Mouse (Mus musculus): ENCODE measurements at regions not wholly inside any gene's neighbourhood (a gene's known extent, or its start where the extent isn't known, plus 50 kb on each side); places are given as distances from the start of the nearest gene placed in this dataset.

DNA sequence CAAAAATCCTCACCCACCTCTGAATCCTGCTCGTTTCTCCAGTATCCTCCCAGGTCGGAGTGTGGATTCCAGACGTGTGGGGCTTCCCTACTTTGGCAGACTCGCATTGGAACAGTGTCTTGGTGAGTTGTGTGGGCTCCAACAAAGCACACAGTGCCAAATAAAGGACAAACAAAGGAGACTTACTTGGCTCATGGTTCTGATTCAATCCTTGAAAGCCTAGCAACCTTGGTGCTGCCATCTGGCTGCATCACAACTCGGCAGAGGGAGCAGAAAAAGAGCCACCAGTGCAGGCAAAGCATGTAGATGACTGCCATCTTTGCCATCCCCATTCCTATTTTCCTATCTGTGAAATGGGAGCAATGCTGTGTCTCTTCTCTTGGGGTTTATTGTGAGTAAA, 64.0 kb downstream of the Il9r start:
- ATAC-seq (ENCODE audit: low FRiP score) = no peak
- peak; percentile 52; the same call in 1 of the 2 replicates for TF ChIP-seq CTCF (IDR thresholded peaks at IDR 0.05)
- no peak overlapping the region for H3K4me2 ChIP-seq (ENCODE audit: low read depth, low read length, poor library complexity, severe bottlenecking)
- H3K4me1 ChIP-seq (ENCODE audit: insufficient read depth, low read length) = no peaks in the 10 kb centered on the region
- DNase-seq (ENCODE audit: low spot score) = peak; percentile 77
- H3K9ac ChIP-seq (replicated peaks; ENCODE audit: low read length, poor library complexity, severe bottlenecking) = no peak overlapping the region
- H3K4me3 ChIP-seq (ENCODE audit: low read depth, low read length) = no peak overlapping the region
- H3K27me3 ChIP-seq (ENCODE audit: insufficient read depth, low read length) = no peaks in the 10 kb centered on the region
- H3K27ac ChIP-seq (ENCODE audit: low read depth, low read length) = no peak overlapping the region
- H3K9me3 ChIP-seq (ENCODE audit: low read length) = no peaks in the 10 kb centered on the region
- 56% methylated on average over 5 of the region's 5 CpGs for WGBS
- no peaks in the 10 kb centered on the region for H3K36me3 ChIP-seq (ENCODE audit: insufficient read depth, low read length)

DNA sequence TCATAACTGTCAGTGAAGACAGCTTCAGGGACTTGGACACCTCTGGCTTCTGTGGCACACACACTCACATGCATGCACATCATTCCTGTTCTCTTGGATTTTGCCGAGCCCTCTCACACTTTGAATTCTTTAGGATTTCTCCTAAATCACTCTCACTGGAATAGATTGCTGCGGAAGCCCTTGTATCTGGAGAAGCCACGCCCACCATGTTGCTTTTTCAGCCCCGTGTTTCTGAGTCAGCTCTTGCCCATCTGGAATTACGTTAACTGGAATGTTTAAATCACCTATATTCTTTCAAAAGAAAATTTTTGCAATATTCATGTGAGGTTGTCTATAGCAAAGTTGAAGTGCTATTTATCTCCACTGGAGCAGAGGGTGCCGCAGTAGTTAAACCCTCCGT, 66.1 kb downstream of the Il9r start:
- WGBS = 79% methylated on average over 7 of the region's 7 CpGs
- TF ChIP-seq CTCF (IDR thresholded peaks at IDR 0.05) = no peak
- no peak overlapping the region for H3K4me3 ChIP-seq (ENCODE audit: low read depth, low read length)

DNA sequence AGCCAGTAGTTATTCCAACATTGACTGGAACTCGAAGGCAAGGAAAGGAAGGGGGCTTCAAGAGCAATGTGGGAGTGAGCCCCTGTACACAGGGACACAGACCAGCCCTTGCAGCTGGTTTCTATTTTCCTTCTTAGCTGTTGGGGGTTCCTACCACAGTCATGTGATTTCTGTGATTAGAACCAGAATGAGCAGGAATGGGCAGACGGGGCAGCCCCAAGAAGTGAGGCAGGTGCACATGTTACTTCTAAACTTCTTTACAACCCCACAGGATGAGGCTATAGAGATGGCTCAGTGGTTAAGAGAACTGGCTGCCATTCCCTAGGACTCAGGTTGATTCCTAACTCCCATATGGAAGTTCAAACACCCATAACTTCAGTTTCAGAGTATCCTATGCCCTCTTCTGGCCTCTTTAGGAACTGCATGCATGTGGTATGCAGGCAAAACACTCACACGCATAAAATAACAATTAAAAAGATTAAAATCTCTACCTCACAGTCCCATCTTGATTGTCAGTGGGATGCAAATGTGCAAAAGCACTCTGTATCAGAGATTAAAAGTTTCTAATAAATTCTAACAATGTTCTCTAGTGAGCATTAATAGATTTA, 68.0 kb downstream of the Il9r start:
- Histone ChIP-seq H3K27me3 (ENCODE audit: insufficient read depth, low read length) (no peaks in the 10 kb centered on the region), H3K9ac (replicated peaks; ENCODE audit: low read length, poor library complexity, severe bottlenecking) (no peak overlapping the region), H3K4me3 (ENCODE audit: low read depth, low read length) (no peak overlapping the region), H3K4me2 (ENCODE audit: low read depth, low read length, poor library complexity, severe bottlenecking) (no peak overlapping the region), H3K9me3 (ENCODE audit: low read length) (no peaks in the 10 kb centered on the region), H3K4me1 (ENCODE audit: insufficient read depth, low read length) (0 out of 2 replicates have a peak, but pooled peaks cover 3% of the 10 kb centered on the region), H3K36me3 (ENCODE audit: insufficient read depth, low read length) (no peaks in the 10 kb centered on the region), H3K27ac (ENCODE audit: low read depth, low read length) (no peak overlapping the region)
- DNase-seq (ENCODE audit: low spot score) (no peak), ATAC-seq (ENCODE audit: low FRiP score) (no peak)
- peak; percentile 68 for TF ChIP-seq CTCF (IDR thresholded peaks at IDR 0.05)
- 83% methylated on average over 3 of the region's 3 CpGs for WGBS

More for the DNA sequence above, 66.1 kb downstream of the Il9r start:
- H3K9ac ChIP-seq (replicated peaks; ENCODE audit: low read length, poor library complexity, severe bottlenecking) = no peak overlapping the region
- no peak overlapping the region for H3K27ac ChIP-seq (ENCODE audit: low read depth, low read length)
- H3K27me3 ChIP-seq (ENCODE audit: insufficient read depth, low read length) = no peaks in the 10 kb centered on the region
- no peak overlapping the region for H3K4me2 ChIP-seq (ENCODE audit: low read depth, low read length, poor library complexity, severe bottlenecking)
- ATAC-seq (ENCODE audit: low FRiP score) (no peak), DNase-seq (ENCODE audit: low spot score) (no peak)
- no peaks in the 10 kb centered on the region for H3K9me3 ChIP-seq (ENCODE audit: low read length)
- H3K4me1 ChIP-seq (ENCODE audit: insufficient read depth, low read length) = no peaks in the 10 kb centered on the region
- H3K36me3 ChIP-seq (ENCODE audit: insufficient read depth, low read length) = no peaks in the 10 kb centered on the region

DNA sequence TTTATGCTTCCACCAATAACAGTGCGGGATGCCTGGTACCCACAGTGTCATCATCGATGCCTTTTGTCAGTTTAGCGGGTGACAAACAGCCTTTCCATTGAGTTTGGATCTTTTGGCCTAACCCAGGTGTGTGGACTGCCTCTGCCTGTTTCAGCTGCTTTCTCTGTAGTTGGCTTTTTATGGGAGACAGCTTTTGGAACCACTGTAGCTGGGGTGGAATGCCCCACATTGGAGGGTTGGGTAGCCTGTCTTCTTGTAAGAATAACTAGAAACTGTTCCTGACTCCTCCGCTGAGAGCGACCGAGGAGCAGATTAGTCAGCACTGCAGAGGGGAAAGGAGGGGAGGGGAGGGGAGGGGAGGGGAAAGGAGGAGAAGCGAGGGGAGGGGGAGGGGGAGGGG, 71.5 kb downstream of the Il9r start:
- 62% methylated on average over 6 of the region's 7 CpGs for WGBS
- H3K27me3 ChIP-seq (ENCODE audit: insufficient read depth, low read length) = no peaks in the 10 kb centered on the region
- no peak overlapping the region for H3K27ac ChIP-seq (ENCODE audit: low read depth, low read length)
- no peak overlapping the region for H3K4me2 ChIP-seq (ENCODE audit: low read depth, low read length, poor library complexity, severe bottlenecking)
- H3K4me1 ChIP-seq (ENCODE audit: insufficient read depth, low read length) = 0 out of 2 replicates have a peak, but pooled peaks cover 3% of the 10 kb centered on the region
- no peak overlapping the region for H3K9ac ChIP-seq (replicated peaks; ENCODE audit: low read length, poor library complexity, severe bottlenecking)
- H3K4me3 ChIP-seq (ENCODE audit: low read depth, low read length) = no peak overlapping the region
- ATAC-seq (ENCODE audit: low FRiP score) (no peak), DNase-seq (ENCODE audit: low spot score) (no peak)
- no peaks in the 10 kb centered on the region for H3K9me3 ChIP-seq (ENCODE audit: low read length)
- TF ChIP-seq CTCF (IDR thresholded peaks at IDR 0.05) = no peak
- no peaks in the 10 kb centered on the region for H3K36me3 ChIP-seq (ENCODE audit: insufficient read depth, low read length)

DNA sequence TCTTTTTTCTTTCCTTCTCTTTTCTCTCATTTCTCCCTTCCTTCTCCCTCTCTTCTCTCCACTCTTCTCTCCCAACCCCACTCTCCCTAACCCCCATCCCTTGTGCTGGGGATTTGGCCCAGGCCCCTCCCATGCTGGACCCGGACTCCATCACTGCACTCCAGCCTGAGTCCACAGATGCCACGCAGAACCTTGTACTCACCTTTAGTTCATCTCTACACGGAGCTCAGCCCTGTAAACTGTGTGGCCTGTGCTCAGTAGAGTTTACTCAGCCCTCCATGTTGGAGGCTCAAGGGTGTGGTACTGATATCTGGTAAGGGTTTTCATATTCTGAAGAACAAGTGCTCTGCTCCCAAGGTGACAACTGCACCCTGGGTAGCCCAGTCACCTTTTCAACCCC, 72.1 kb downstream of the Il9r start:
- H3K4me3 ChIP-seq (ENCODE audit: low read depth, low read length) = no peak overlapping the region
- TF ChIP-seq CTCF (IDR thresholded peaks at IDR 0.05) = no peak
- H3K4me2 ChIP-seq (ENCODE audit: low read depth, low read length, poor library complexity, severe bottlenecking) = no peak overlapping the region
- no peaks in the 10 kb centered on the region for H3K27me3 ChIP-seq (ENCODE audit: insufficient read depth, low read length)
- peak overlapping the region; percentile 52 for H3K27ac ChIP-seq (ENCODE audit: low read depth, low read length)
- H3K36me3 ChIP-seq (ENCODE audit: insufficient read depth, low read length) = no peaks in the 10 kb centered on the region
- ATAC-seq (ENCODE audit: low FRiP score) = no peak
- H3K4me1 ChIP-seq (ENCODE audit: insufficient read depth, low read length) = 0 out of 2 replicates have a peak, but pooled peaks cover 3% of the 10 kb centered on the region
- H3K9ac ChIP-seq (replicated peaks; ENCODE audit: low read length, poor library complexity, severe bottlenecking) = no peak overlapping the region; the same call in 1 of the 2 replicates
- DNase-seq (ENCODE audit: low spot score) = no peak
- no peaks in the 10 kb centered on the region for H3K9me3 ChIP-seq (ENCODE audit: low read length)
- WGBS = 71% methylated on average over 3 of the region's 3 CpGs

DNA sequence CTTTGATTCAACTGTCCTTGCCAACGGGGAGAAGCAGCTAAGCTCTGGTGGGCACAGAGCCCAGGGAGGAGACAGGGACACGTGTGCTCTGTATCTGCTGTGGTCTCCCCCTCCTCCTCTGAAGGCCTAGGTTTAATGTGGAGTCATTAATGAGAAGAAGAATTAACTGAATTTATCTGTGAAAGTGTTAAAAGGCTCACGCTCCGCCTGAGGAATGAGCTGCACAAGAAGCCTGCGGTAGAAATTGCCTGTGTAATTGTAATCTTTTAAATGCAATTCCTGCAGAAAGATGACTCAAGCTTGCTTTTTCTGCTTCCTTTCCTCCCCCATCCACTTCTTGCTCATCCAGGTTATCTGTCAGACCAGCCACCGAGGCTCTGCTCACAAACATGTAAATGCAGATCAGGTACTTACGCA, 72.7 kb downstream of the Il9r start:
- no peak overlapping the region for H3K9ac ChIP-seq (replicated peaks; ENCODE audit: low read length, poor library complexity, severe bottlenecking)
- no peaks in the 10 kb centered on the region for H3K9me3 ChIP-seq (ENCODE audit: low read length)
- 45% methylated on average over 7 of the region's 7 CpGs for WGBS
- no peaks in the 10 kb centered on the region for H3K36me3 ChIP-seq (ENCODE audit: insufficient read depth, low read length)
- no peaks in the 10 kb centered on the region for H3K27me3 ChIP-seq (ENCODE audit: insufficient read depth, low read length)
- H3K27ac ChIP-seq (ENCODE audit: low read depth, low read length) = peak overlapping the region; percentile 28; the same call in 1 of the 2 replicates
- no peak overlapping the region for H3K4me3 ChIP-seq (ENCODE audit: low read depth, low read length)
- H3K4me1 ChIP-seq (ENCODE audit: insufficient read depth, low read length) = 0 out of 2 replicates have a peak, but pooled peaks cover 3% of the 10 kb centered on the region
- TF ChIP-seq CTCF (IDR thresholded peaks at IDR 0.05) = no peak
- DNase-seq (ENCODE audit: low spot score) (peak; percentile 49), ATAC-seq (ENCODE audit: low FRiP score) (peak; percentile 74)
- H3K4me2 ChIP-seq (ENCODE audit: low read depth, low read length, poor library complexity, severe bottlenecking) = no peak overlapping the region

Data from midbrain, postnatal 0 days (tissue).